Mouse (Mus musculus): ENCODE results near the gene Nlrp6.
"Not testable (repeated sequence)": the region's sequence is repeated elsewhere in the genome, so short reads cannot be mapped to it uniquely, and the experiment has no call there.

Gene Nlrp6

DNA sequence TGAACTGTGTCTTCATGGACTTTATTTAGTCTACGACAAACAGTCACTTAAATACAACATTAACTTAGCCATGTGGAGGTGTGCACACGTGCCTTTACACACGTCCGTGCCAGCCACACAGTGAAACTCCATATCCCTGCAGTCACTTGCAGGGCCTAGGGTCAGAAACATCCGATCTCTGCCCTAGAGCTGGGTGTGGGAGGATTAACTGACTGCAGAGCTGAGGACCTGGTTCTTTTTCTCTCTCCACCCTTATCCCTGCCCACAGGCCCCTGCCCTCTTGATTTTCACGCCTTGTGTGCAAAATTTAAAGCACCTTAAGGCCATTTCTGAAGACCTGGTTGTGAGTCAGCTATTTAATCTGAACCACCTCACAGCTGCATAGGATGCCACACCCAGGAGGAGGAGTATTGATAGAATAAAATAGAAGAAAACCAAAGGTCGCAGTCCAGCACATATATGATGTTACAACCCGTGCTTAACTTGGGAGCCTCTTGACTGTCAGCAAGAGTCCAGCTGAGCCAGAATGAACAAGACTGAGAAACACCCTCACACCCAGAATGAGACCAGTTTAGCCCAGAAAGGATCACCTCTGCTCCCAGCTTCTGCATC, at the start of gene Nlrp6:
Gene Nlrp6, plus strand, starts transcription at position 485 of the 612 bp plus-strand sequence.
- DNase-seq (ENCODE audit: low spot score in 2 of 2) = no peak

DNA sequence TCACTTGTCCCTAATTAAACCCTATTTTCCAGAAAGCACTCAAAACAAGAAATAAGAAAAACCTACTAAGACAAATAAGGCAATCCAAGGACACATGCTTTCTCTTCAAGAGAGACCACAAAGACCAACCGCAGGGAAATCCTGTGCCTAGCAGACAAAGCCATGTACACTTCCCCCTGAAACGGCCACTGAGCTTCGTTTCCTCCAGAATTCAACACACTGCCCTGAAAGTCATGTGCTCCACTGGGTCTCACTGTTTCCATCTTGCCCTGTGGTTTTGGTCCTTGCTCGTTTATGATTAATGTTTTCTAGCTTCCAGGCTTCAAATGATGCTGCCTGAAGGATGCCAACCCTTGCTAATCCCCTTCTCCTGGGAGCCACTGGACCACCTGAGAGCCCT, 46.5 kb upstream of the Nlrp6 start:
- DNase-seq (ENCODE audit: low spot score in 2 of 2) = no peak

DNA sequence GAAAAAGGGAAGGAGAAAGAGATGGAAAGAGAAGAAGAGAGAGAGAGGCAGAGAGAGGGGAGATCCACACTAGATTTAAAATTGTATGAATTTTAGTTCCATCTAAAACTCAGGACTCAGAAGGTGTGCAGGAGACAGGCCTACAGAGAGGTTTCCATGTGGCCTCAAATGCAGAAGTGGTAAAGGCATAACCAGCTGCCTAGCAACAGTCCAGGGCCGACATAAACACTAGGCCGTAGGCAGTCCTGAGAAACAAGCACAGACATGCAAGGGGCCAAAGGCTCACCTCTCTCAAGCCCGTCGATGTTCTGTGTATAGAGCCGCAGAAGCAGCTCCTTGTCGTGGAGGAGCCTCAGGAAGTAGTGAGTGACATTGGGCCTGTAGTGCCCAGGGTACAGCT, 43.3 kb upstream of the Nlrp6 start:
- no peak for DNase-seq (ENCODE audit: low spot score in 2 of 2)

DNA sequence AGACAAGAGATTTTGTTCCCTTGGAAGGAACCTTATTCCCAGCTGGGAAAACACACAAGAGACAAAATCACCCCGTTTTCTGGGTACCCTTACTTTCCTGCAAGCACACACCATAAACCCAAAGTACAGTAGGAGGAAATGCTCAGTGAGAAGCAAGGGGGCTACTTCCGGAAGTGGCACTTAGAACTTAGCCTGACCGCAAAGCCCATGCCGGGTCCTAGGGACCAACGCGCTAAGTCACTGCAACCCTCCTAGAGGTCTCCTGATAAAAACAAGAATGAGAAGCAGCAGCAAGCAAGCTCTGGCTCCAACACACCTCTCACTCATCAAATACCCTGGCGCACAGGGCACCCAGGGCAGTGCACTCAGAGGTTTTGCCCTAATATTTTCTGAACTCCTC, 41.3 kb upstream of the Nlrp6 start:
- no peak for DNase-seq (ENCODE audit: low spot score in 2 of 2)

DNA sequence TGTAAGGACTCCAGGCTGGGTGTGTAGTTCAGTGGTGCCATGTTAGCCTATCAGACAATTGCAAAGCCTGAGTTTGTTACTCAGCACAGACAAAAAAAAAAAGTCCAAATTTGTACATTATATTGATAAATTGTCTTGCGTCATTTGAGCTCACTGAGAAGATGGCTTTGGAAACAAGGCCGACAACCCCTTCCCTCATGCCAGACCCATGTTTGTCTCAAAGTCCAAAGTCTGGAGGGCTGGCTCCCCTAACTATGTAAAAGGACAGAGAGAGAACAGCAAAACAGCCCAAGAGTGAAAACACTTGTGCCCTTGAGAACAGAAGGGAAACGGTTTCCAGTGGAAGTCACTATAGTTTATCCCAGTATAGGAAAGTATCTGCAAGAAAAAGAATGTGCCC, 40.3 kb upstream of the Nlrp6 start:
- no peak for DNase-seq (ENCODE audit: low spot score in 2 of 2)

DNA sequence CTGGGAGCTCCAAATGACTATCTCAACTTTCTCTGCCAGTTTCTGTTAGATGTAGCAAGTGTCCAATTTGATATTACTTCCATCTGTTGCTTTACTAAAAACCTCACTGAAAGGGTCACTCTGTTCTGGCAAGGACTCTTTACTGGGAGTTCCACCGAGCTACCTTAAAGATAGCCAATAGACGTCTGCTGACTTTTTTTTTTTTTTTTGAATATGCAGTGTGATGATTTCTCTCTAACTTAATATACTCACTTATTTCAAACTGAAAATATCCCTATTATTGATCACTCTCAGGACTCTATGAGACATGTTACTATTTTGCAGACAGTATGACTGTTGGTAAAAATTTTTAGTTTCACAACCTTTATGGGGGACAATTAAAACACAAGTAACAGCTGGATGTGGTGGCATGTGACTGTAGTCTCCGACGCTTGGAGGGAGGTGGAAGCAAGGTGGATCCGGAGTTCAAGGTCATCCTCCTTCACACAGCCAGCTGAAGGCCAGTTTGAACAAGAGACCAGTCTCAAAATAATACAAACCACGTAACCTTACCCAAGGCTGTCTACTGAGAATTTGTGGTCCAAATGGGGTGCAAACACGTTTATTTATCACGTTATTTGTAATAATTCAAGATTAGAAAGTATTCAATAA, 39.7 kb upstream of the Nlrp6 start:
- no peak for DNase-seq (ENCODE audit: low spot score in 2 of 2)

DNA sequence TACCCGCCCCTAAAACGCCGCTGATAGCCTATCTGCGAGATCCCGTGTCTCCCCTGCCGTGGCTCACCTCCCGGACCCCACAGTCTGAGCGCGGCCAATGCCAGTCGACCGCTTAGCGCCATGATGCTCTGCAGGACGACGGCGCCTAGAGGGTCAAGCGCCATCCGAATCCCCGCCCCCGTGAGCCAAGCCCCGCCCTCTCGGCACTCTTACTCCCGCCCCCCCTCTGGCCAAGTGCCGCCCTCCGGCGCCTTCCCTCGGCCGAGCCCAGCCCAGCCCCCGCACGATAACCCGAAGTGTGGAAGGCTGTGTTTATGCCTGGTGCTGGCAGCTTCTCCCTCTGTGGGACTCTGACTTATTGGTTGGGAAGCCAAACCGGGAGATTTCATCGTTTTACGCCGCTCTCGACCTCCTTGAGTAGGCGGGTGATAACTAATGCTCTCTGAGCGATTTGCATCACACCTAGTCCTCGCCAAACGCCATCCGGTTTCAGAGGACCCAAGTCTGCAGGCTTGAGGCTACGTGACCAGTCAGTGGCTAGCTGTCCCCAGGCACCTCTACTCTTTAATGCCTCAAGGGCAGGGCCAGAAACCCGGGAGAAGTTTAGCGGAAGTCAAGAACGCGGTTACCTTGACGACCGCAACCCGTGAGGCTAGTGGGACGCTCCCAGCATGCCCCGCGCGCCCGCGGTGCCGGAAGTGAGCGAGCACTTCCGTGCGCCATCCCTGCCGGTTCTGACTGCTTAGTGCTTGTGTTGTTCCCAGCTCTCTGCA, 38.8 kb upstream of the Nlrp6 start, which contains the start of the genes Psmd13 and Sirt3:
Gene Psmd13, plus strand, starts transcription at position 273 of the 773 bp plus-strand sequence.
Gene Sirt3, minus strand, starts transcription at position 614 of the 773 bp plus-strand sequence.
- peak; percentile 91 to 93 for DNase-seq (ENCODE audit: low spot score in 2 of 2)

DNA sequence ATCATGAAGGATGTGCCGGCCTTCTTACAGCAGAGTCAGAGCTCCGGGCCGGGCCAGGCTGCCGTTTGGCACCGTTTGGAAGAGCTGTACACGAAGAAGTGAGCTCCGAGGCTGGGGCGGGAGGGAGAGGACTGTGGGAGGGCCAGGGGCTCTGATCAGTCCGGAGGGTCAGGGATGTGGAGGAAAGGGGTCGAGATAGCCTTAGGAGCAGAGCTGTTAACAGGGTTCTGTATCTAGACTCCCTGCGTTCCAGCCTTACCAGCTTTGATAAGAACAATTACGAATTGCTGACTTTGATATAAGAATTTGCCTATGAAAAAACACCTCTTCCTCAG, 38.3 kb upstream of the Nlrp6 start:
- DNase-seq (ENCODE audit: low spot score in 2 of 2) = no peak

DNA sequence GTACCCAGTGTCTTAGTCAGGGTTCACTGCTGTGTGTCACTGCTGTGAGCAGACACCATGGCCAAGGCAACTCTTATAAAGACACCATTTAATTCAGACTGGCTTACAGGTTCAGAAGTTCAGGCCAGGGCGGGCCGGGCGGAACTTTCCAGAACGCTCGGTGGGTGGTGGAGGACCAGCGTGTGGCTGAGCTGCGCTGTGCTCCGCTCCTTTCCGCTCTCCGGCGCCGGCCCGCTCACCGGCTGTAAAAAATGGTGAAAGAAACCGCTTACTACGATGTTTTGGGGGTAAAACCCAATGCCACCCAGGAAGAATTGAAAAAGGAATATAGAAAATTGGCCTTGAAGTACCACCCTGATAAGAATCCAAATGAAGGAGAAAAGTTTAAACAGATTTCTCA, 30.1 kb upstream of the Nlrp6 start:
- not testable (repeated sequence) for DNase-seq (ENCODE audit: low spot score in 2 of 2)

DNA sequence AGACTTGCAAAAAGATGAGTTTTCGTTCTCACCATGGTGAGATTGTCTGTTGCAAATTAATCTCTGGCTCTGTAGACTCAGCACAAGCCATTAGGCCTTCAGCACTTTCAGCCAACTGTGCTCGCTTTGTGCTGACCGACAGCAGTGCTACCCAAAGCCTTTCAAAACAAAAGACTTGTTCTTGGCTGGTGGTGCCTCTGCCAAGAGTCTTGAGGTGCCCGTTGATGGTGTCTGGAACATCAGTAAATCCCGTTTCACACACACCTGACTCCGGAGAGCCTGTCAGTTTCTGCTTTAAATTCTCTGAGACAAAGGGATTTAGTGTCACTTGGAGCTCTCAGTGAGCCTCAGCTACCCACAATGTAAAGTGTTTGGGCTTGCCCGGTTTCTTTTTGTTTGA, 26.7 kb upstream of the Nlrp6 start:
- no peak for DNase-seq (ENCODE audit: low spot score in 2 of 2)

DNA sequence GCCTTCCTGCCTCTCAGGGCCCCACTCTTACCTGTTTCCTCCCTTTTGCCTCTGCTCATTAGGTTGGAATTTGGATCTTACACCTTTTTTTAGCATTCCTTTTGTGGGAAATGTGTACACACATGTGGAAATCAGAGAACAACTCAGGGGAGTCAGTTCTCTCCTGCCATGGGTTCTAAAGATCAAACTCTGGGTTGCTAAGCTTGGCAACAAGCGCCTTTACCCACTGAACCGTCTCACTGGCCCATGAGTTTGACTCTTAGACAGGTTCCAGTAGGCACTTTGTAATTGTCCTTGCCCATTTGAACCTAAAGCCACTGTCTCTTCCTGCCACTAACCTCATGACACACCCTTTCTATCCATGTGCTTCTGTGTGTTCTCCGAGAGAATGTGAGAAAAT, 26.1 kb upstream of the Nlrp6 start:
- DNase-seq (ENCODE audit: low spot score in 2 of 2) = no peak

DNA sequence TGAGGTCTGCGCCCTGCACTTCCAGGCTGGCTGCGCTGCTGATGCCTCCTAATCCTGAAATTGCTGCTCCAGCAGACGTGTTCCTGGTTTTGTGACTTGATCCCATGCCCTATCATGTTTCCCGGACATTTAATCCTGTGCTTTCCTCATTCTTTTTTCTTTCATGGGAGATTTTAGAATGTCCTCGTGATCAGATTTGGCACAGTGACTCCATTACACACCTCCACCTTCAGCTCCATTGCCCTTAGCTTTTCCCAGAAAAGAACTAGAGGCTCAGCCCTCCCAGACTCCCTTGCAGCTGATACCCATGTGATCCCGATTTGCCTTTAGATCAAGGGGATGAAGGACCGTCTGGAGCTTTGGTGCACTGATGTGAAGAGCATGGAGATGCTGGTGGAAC, 22.8 kb upstream of the Nlrp6 start:
- no peak for DNase-seq (ENCODE audit: low spot score in 2 of 2)

DNA sequence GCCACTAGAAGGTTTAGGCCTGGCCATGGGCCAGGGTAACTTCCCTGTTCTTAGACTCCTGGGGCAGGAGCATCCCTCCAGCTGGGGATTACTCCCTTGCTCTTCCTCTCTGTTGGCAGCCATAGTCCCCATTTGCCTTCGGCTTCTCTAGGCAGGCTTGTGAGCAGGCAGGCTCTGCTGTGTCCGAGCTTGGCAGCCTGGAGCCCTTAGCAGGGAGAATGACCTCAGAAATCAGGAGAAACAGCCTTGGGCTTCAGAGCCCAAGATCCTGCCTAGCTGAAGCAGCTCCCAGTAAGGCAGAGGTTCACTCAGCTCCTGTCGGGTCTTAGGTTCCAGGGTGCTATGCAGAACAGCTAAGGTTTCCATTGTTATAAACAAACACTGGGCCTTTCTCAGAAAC, 21.6 kb upstream of the Nlrp6 start:
- no peak for DNase-seq (ENCODE audit: low spot score in 2 of 2)

DNA sequence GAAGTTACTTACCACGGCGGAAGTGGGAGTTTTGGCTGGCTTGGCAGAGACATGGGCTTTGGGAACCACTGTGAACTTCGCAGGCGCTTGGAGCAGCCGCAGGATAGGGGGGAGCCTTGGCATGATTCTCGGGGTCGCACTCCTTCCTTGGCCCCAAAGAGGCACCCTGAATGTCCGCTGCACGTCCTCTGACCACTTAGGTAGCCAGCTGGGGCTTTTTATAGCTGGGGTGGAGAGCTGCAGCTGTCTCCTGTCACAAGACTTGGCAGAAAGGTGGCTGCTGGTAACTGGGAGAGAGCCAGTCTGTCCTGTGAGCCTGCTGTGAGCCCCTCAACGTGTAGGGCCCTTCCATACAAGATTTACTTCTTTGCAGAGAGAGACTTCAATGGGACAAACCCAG, 20.5 kb upstream of the Nlrp6 start, which contains the start of gene Cox8b:
Gene Cox8b, minus strand, starts transcription at position 227 of the 400 bp plus-strand sequence.
- peak; percentile 59 to 73 for DNase-seq (ENCODE audit: low spot score in 2 of 2)

DNA sequence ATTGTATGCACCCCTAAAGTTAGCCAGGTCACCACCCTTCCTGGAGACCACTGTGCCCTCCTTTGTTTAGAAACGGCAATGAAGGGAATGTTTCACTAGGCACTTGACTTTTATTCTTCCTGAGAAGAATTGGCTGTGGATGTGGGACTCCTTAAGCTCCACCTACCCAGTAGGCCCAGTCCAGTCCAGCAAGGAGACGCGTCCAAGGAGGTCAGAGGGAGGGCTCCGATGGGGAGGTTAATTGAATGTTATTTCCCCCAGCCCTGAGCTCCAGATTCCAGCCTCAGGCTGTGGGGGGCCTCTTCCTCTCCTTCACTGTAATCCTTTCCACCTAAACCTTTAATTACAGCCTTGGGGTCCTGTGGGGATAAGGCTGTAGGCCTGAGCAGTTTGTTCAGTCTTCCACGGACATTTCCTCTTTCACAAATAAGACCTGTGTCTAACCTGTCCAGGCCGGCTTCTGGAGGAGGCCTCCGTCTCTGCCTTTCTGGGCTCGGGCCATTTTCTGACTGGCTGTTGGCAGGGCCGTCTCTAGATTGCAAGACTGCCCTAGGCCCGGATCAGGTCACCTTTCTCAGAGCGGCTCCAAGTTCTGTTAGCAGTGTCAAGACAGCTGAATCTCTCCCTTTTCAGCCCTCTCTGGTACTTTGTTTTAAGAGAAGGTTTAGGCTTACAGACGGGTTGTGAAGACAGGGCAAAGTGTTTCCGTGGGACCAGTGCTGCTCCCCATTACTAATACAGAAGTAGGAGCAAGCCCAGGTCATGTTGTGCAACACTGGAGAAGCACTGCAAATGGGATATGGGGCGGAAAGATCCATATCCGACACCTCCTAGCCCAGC, 18.4 kb upstream of the Nlrp6 start:
- peak in 1 of 2 experiments; percentile 21 for DNase-seq (ENCODE audit: low spot score in 2 of 2)

DNA sequence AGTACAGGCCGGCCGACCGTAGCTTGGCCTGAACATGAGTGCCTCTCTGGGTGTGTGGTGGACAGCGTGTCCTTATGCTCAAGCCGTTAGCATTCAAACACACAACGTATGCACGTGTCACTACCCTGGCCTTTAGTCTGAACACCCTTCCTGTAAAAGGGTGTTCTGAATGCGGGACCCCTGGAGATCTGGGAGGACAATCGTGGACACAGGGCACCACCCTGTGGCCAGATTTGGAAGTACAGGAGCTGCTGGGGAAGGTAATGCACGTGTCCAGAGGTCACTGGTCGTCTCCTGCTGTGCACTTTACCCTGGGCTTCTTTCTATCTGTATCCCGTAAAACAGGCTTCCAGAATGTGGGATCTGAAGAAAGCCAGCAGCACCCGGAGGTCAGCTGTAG, 17.5 kb upstream of the Nlrp6 start:
- peak; percentile 48 to 66 for DNase-seq (ENCODE audit: low spot score in 2 of 2)

DNA sequence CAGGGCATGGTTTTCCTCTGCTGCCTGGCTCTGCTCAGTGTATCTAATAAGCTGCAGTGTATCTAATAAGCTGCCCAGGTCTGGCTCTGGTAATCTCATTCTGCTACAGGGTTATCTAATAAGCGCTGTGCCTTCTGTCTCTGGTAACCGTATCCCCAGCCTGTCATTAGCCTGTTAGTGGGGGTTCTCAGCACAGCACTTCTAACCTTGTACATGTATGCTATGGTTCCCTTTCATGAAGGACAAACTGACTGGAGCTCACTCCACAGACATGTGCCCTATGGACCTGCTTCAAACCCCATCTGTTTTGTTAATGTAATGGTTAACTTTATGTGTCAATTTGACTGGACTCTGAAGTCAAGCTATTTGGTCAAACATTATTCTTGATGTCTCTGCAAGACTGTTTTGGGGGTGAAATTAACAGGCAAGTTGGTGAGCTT, 15.0 kb upstream of the Nlrp6 start:
- DNase-seq (ENCODE audit: low spot score in 2 of 2) = no peak

DNA sequence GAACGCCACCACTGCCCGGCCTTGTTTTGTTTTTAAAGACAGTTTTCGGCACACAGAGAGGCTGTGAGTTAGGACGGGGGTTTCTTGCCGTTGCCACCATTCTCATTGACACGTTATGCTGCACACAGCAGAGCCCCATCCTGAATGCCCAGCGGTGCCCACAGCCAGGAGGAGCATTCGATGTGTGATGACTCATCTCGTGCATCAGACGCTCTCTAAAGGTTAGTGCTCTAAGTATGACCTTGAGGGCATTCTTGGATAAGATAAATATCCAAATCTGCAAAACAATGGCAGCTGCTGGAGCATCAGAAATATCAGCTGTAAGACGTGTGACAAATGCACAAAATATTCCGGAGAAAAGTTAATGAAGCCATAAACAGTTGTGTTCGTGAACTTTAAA, 13.6 kb upstream of the Nlrp6 start:
- DNase-seq (ENCODE audit: low spot score in 2 of 2) = no peak

DNA sequence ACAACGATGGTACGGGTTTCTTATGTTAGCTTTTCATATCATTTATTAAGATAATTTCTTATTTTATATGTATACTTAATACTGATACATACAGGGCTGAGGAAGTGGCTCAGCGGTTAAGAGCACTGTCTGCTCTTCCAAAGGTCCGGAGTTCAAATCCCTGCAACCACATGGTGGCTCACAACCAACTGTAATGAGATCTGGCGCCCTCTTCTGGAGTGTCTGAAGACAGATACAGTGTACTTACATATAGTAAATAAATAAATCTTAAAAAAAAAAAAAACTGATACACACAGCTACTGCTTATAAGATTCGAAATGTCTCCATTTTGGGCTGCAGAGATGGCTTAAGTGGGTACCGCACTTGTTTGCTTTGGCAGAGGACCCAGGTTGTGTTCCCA, 13.0 kb upstream of the Nlrp6 start:
- no peak for DNase-seq (ENCODE audit: low spot score in 2 of 2)

DNA sequence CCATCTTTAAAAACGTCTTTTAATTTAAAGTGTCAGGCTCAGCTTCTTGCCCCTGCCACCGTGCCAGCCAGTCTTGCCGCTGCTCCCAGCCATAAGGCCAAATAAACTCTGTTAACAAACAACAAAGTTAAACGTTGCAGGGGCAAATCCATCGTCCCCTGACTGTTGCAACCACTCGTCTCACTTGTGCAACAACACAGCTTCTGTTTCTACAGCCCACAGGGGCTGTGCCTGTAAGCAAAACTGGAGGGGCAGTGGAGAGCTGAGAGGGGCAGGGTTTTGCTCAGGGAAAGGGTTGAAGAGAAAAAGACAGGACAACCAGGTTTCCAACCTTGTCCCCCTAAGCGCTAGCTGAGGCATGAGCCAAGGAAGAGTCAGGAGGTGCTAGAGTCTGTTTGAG, 12.5 kb upstream of the Nlrp6 start:
- no peak for DNase-seq (ENCODE audit: low spot score in 2 of 2)

DNA sequence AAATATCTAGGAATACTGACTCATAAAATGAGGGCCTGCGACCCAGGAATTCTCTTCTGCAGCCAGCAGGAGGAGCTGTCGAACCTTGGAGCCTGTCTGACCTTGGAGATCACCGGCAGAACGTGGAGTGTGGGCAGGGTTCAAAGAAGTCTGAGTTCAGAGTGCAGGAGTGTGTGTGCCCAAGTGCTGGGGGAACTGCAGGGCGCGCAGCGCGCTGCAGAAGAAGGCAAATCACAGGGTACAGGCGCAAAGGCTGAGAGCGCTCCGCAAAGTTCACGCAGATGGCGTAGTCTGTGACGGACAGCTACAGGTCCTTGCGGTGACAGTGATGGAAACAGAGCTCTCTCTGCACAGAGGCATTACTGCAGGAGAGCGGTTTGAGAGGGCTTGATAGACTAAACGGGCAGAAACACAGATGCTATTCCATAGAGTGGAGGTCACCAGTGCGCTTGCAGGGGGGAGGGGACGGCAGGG, 12.0 kb upstream of the Nlrp6 start:
- DNase-seq (ENCODE audit: low spot score in 2 of 2) = peak; percentile 60 to 78

DNA sequence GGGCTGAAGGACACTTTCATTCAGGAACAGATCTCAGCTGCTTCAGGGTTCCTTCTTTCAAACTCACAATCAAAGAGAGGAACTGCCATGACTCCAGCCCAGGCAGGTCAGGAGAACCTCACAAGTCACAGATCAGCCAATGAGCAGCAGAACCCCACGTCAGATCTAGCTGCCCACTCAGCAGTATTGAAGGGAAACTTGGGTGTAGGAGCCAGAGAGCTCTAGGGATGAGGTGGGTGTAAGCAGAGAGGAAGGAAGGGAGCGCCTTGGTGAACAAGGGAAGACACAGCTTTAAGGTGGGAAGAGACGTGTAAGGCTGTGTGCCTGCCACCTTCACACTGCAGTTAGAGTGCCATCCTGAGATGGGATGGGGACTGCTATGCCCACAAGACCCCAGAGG, 8.4 kb upstream of the Nlrp6 start:
- DNase-seq (ENCODE audit: low spot score in 2 of 2) = no peak

All from heart, adult 9 months (tissue).